Mouse (Mus musculus): Measurements from ENCODE around the gene Abcc4. TPM values are rescaled to one million over a fixed set of nuclear protein-coding genes. Genes with fewer than 3 reads are reported as not detected.

The Abcc4 gene
- total and polyA plus RNA-seq, 3 experiments = 10.5 to 25.2 (median 16.2) TPM

DNA sequence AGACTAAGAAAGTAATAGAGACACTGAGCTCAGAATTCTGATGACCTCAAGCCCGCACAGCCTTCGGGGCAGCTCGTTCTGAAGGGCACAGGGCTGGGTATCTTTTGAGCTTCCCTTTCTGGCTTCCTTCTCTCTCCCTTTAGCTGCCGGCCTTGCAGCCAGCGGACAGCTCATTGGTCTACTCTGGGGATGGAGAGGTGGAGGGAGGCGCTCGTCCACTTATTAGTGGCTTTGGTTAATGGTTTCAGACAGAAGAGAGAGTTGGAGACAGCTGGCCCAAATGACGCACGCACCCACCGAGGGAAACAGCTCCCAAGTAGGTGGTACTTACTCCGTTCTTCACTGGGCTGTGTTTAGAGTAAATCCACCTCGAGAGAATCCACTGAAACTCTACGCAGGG, 214.7 kb downstream of the Abcc4 start:
- H3K9me3 ChIP-seq (replicated peaks) = no peaks in the 10 kb centered on the region
- DNase-seq (ENCODE audit: low spot score) (no peak), ATAC-seq (ENCODE audit: extremely low read depth, insufficient number of reproducible peaks, low FRiP score, poor library complexity, severe bottlenecking) (no peak)
- H3K27me3 ChIP-seq (ENCODE audit: insufficient read depth, low read length) = no peaks in the 10 kb centered on the region
- H3K36me3 ChIP-seq (replicated peaks) = peaks cover 73% of the 10 kb centered on the region
- TF ChIP-seq POLR2AphosphoS5 (IDR thresholded peaks at IDR 0.05; ENCODE audit: insufficient replicate concordance, low read depth, low read length) (no peak), GATA2 (IDR thresholded peaks at IDR 0.05; ENCODE audit: borderline replicate concordance, low read depth, low read length) (no peak), CTCF (IDR thresholded peaks at IDR 0.05; ENCODE audit: low read depth, low read length) (no peak), GATA1 (IDR thresholded peaks at IDR 0.05; ENCODE audit: borderline replicate concordance, low read length) (no peak), TAL1 (conservative IDR thresholded peaks at IDR 0.05; ENCODE audit: low read depth, low read length) (no peak)
- H3K4me1 ChIP-seq (ENCODE audit: insufficient read depth, low read depth, low read length) = 0 out of 2 replicates have a peak, but pooled peaks cover 2% of the 10 kb centered on the region
- H3K4me3 ChIP-seq (ENCODE audit: low read depth, low read length) = no peak overlapping the region

- 0 out of 2 replicates have a peak, but pooled peaks cover 2% of the 10 kb centered on the region for H3K4me1 ChIP-seq (ENCODE audit: insufficient read depth, low read depth, low read length)
- no peak overlapping the region for H3K4me3 ChIP-seq (ENCODE audit: low read depth, low read length)
These were observed 215.5 kb downstream of the Abcc4 start for GRCm38 (mm10) chr14:118490525-118490924.

GRCm38 (mm10) chr14:118486349-118486748, 219.7 kb downstream of the Abcc4 start:
- TF ChIP-seq GATA1 (IDR thresholded peaks at IDR 0.05; ENCODE audit: borderline replicate concordance, low read length) (no peak), TAL1 (conservative IDR thresholded peaks at IDR 0.05; ENCODE audit: low read depth, low read length) (no peak), CTCF (IDR thresholded peaks at IDR 0.05; ENCODE audit: low read depth, low read length) (no peak), GATA2 (IDR thresholded peaks at IDR 0.05; ENCODE audit: borderline replicate concordance, low read depth, low read length) (no peak), POLR2AphosphoS5 (IDR thresholded peaks at IDR 0.05; ENCODE audit: insufficient replicate concordance, low read depth, low read length) (no peak)

More at GRCm38 (mm10) chr14:118490525-118490924, 215.5 kb downstream of the Abcc4 start:
- no peaks in the 10 kb centered on the region for H3K9me3 ChIP-seq (replicated peaks)
- TF ChIP-seq GATA2 (IDR thresholded peaks at IDR 0.05; ENCODE audit: borderline replicate concordance, low read depth, low read length) (no peak), TAL1 (conservative IDR thresholded peaks at IDR 0.05; ENCODE audit: low read depth, low read length) (no peak)
- H3K27me3 ChIP-seq (ENCODE audit: insufficient read depth, low read length) = no peaks in the 10 kb centered on the region
- DNase-seq (ENCODE audit: low spot score) (no peak), ATAC-seq (ENCODE audit: extremely low read depth, insufficient number of reproducible peaks, low FRiP score, poor library complexity, severe bottlenecking) (no peak)
- H3K36me3 ChIP-seq (replicated peaks) = peaks cover 74% of the 10 kb centered on the region

GRCm38 (mm10) chr14:118485646-118486045, 220.4 kb downstream of the Abcc4 start:
- ATAC-seq (ENCODE audit: extremely low read depth, insufficient number of reproducible peaks, low FRiP score, poor library complexity, severe bottlenecking) (no peak), DNase-seq (ENCODE audit: low spot score) (no peak)
- H3K27me3 ChIP-seq (ENCODE audit: insufficient read depth, low read length) = no peaks in the 10 kb centered on the region
- TF ChIP-seq GATA2 (IDR thresholded peaks at IDR 0.05; ENCODE audit: borderline replicate concordance, low read depth, low read length) (no peak), TAL1 (conservative IDR thresholded peaks at IDR 0.05; ENCODE audit: low read depth, low read length) (no peak), POLR2AphosphoS5 (IDR thresholded peaks at IDR 0.05; ENCODE audit: insufficient replicate concordance, low read depth, low read length) (no peak), GATA1 (IDR thresholded peaks at IDR 0.05; ENCODE audit: borderline replicate concordance, low read length) (no peak), CTCF (IDR thresholded peaks at IDR 0.05; ENCODE audit: low read depth, low read length) (no peak)
- H3K4me3 ChIP-seq (ENCODE audit: low read depth, low read length) = no peak overlapping the region
- H3K4me1 ChIP-seq (ENCODE audit: insufficient read depth, low read depth, low read length) = no peaks in the 10 kb centered on the region
- H3K9me3 ChIP-seq (replicated peaks) = no peaks in the 10 kb centered on the region
- peaks cover 73% of the 10 kb centered on the region for H3K36me3 ChIP-seq (replicated peaks)

More at GRCm38 (mm10) chr14:118486349-118486748, 219.7 kb downstream of the Abcc4 start:
- Histone ChIP-seq H3K9me3 (replicated peaks) (no peaks in the 10 kb centered on the region), H3K4me1 (ENCODE audit: insufficient read depth, low read depth, low read length) (no peaks in the 10 kb centered on the region), H3K4me3 (ENCODE audit: low read depth, low read length) (no peak overlapping the region), H3K27me3 (ENCODE audit: insufficient read depth, low read length) (no peaks in the 10 kb centered on the region), H3K36me3 (replicated peaks) (peaks cover 79% of the 10 kb centered on the region)
- DNase-seq (ENCODE audit: low spot score) (no peak), ATAC-seq (ENCODE audit: extremely low read depth, insufficient number of reproducible peaks, low FRiP score, poor library complexity, severe bottlenecking) (no peak)

DNA sequence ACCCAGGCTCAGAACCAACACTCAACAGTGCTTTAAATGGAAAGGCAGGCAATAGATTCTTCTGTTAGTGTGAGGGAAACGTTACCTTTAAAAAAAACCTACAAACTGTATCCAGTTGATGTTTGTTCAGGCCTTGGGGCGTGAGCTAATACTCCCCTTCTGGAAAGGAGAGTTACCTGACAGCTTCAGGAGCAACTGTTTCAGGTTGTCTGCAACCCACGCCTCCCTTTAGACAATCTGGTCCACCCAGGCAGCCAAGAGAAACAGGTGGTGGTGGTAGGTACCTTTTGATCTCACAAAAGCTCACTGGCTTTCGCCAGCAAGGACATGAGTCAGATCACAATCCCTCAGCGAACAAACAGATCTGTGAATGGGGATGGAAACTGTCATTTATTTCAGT, 223.7 kb downstream of the Abcc4 start:
- H3K36me3 ChIP-seq (replicated peaks) = peaks cover 46% of the 10 kb centered on the region
- no peaks in the 10 kb centered on the region for H3K4me1 ChIP-seq (ENCODE audit: insufficient read depth, low read depth, low read length)
- ATAC-seq (ENCODE audit: extremely low read depth, insufficient number of reproducible peaks, low FRiP score, poor library complexity, severe bottlenecking) (no peak), DNase-seq (ENCODE audit: low spot score) (no peak)
- H3K4me3 ChIP-seq (ENCODE audit: low read depth, low read length) = no peak overlapping the region
- H3K9me3 ChIP-seq (replicated peaks) = no peaks in the 10 kb centered on the region; the same call in 1 of the 2 replicates
- no peak for TF ChIP-seq CTCF (IDR thresholded peaks at IDR 0.05; ENCODE audit: low read depth, low read length)
- no peak for TF ChIP-seq TAL1 (conservative IDR thresholded peaks at IDR 0.05; ENCODE audit: low read depth, low read length)
- H3K27me3 ChIP-seq (ENCODE audit: insufficient read depth, low read length) = peaks cover 1% of the 10 kb centered on the region; the same call in 1 of the 2 replicates

GRCm38 (mm10) chr14:118481779-118482178, 224.2 kb downstream of the Abcc4 start:
- Histone ChIP-seq H3K9me3 (replicated peaks) (no peaks in the 10 kb centered on the region; the same call in 1 of the 2 replicates), H3K36me3 (replicated peaks) (peaks cover 42% of the 10 kb centered on the region), H3K4me1 (ENCODE audit: insufficient read depth, low read depth, low read length) (no peaks in the 10 kb centered on the region), H3K27me3 (ENCODE audit: insufficient read depth, low read length) (peaks cover 3% of the 10 kb centered on the region; the same call in 1 of the 2 replicates), H3K4me3 (ENCODE audit: low read depth, low read length) (no peak overlapping the region)
- ATAC-seq (ENCODE audit: extremely low read depth, insufficient number of reproducible peaks, low FRiP score, poor library complexity, severe bottlenecking) (no peak), DNase-seq (ENCODE audit: low spot score) (no peak)
- TF ChIP-seq POLR2AphosphoS5 (IDR thresholded peaks at IDR 0.05; ENCODE audit: insufficient replicate concordance, low read depth, low read length) (no peak), GATA1 (IDR thresholded peaks at IDR 0.05; ENCODE audit: borderline replicate concordance, low read length) (no peak), TAL1 (conservative IDR thresholded peaks at IDR 0.05; ENCODE audit: low read depth, low read length) (no peak), CTCF (IDR thresholded peaks at IDR 0.05; ENCODE audit: low read depth, low read length) (no peak), GATA2 (IDR thresholded peaks at IDR 0.05; ENCODE audit: borderline replicate concordance, low read depth, low read length) (no peak)

DNA sequence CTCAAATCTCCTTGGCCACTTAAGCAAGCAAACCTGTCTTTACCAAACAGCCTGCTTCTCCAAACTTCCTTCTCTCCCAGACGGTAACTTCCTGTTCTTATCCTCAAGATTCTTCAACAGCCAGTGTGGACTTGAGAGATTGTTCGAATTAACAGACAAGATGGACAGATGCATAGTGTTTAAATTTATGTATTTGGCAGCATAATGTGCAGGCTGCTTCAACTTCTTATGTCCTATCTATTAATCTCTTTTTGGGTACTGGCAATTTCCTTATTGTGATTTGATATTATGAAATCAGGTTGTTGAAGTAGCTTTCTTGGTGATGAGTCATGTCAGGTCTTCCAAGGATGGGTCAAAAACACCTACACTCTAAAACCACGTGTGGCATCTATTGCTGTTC, 229.7 kb downstream of the Abcc4 start:
- no peak for DNase-seq (ENCODE audit: low spot score)
- Histone ChIP-seq H3K27me3 (ENCODE audit: insufficient read depth, low read length) (peaks cover 12% of the 10 kb centered on the region), H3K36me3 (replicated peaks) (no peaks in the 10 kb centered on the region), H3K4me3 (ENCODE audit: low read depth, low read length) (no peak overlapping the region), H3K9me3 (replicated peaks) (peaks cover 2% of the 10 kb centered on the region), H3K4me1 (ENCODE audit: insufficient read depth, low read depth, low read length) (no peaks in the 10 kb centered on the region)
- TF ChIP-seq POLR2AphosphoS5 (IDR thresholded peaks at IDR 0.05; ENCODE audit: insufficient replicate concordance, low read depth, low read length) (no peak), TAL1 (conservative IDR thresholded peaks at IDR 0.05; ENCODE audit: low read depth, low read length) (no peak), GATA1 (IDR thresholded peaks at IDR 0.05; ENCODE audit: borderline replicate concordance, low read length) (no peak), CTCF (IDR thresholded peaks at IDR 0.05; ENCODE audit: low read depth, low read length) (no peak), GATA2 (IDR thresholded peaks at IDR 0.05; ENCODE audit: borderline replicate concordance, low read depth, low read length) (no peak)
- ATAC-seq (ENCODE audit: extremely low read depth, insufficient number of reproducible peaks, low FRiP score, poor library complexity, severe bottlenecking) = no peak
